Mouse (Mus musculus) lung, embryonic 15.5 days (tissue): ENCODE results near the gene Fam20b. TPM values are rescaled to one million over a fixed set of nuclear protein-coding genes. Genes with fewer than 3 reads are reported as not detected.
"Not testable (repeated sequence)": the region's sequence is repeated elsewhere in the genome, so short reads cannot be mapped to it uniquely, and the experiment has no call there.

ENCODE experiments used
- ATAC-seq: fragments of 200-750 bp; cut with Nextera tagmentation; 2 replicates; pipeline ENCODE4 v1.8.0; 2017; ENCODE audit warnings: moderate number of reproducible peaks, borderline replicate concordance; ENCODE audit not compliant: low FRiP score, low TSS enrichment; ENCODE audit errors: extremely low read depth
- H3K27ac ChIP-seq: fragments of 300-500 bp; sonication (generic); 2 replicates; pipeline ENCODE4 v1.5.1; 2015; ENCODE audit warnings: moderate library complexity, mild to moderate bottlenecking, inconsistent platforms
- H3K27me3 ChIP-seq: fragments of 300-500 bp; sonication (generic); 2 replicates; pipeline ENCODE4 v1.6.1; 2015; ENCODE audit warnings: inconsistent platforms
- H3K36me3 ChIP-seq: fragments of 300-500 bp; sonication (generic); 2 replicates; pipeline ENCODE4 v1.6.1; 2015; ENCODE audit warnings: inconsistent platforms
- H3K4me1 ChIP-seq: fragments of 300-500 bp; sonication (generic); 2 replicates; pipeline ENCODE4 v1.6.1; 2015; ENCODE audit warnings: inconsistent platforms
- H3K4me2 ChIP-seq: fragments of 300-500 bp; sonication (generic); 2 replicates; pipeline ENCODE4 v1.6.1; 2015; ENCODE audit warnings: inconsistent platforms, mild to moderate bottlenecking, moderate library complexity
- H3K4me3 ChIP-seq: fragments of 300-500 bp; sonication (generic); 2 replicates; pipeline ENCODE4 v1.5.1; 2015; ENCODE audit warnings: mild to moderate bottlenecking, inconsistent platforms
- H3K9ac ChIP-seq: fragments of 300-500 bp; sonication (generic); 2 replicates; pipeline ENCODE4 v1.6.1; 2015; ENCODE audit warnings: inconsistent platforms
- H3K9me3 ChIP-seq: fragments of 300-500 bp; sonication (generic); 2 replicates; pipeline ENCODE4 v1.6.1; 2016; ENCODE audit warnings: inconsistent platforms
- WGBS: fragments of 180-500 bp; shearing (Covaris S2); methylation state at CpG from one replicate; pipeline ENCODE4 v1.1.7; 2015; 5-methylcytosine and 5-hydroxymethylcytosine counted together
- polyA plus RNA-seq: library from polyadenylated mRNA; unstranded; fragments of >200 nt; fragmentation: Nextera tagmentation; extraction: Ambion mirVana; gene quantifications from 2 replicates; pipeline ENCODE4 v1.2.1, GENCODE M21; 2015

The Fam20b gene
- polyA plus RNA-seq, 1 experiment from 2014 or later, result 24.7 TPM

DNA sequence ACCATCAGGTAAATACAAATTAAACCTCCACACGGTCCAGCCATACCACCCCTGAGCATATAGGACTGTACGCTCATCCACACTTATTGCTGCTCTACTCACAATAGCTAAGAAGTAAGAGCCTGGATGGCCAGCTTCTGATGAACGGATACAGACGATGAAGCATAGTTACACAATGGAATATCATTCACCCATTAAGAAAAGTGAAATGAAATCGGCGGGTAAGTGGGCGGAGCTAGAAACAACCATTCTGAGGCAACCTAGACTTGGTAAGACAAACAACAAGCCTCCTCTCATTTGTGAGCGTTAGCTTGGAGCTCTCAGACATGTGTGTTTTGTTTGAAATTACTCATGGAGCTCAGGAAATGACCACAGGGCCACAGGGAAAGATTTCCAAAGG is 53.1 kb downstream of the Fam20b start:
- H3K4me2 ChIP-seq, result no peak overlapping the region
- no peak overlapping the region for H3K4me3 ChIP-seq
- H3K4me1 ChIP-seq, result peaks cover 20% of the 10 kb centered on the region
- 81% methylated on average over 8 of the region's 8 CpGs for WGBS
- no peaks in the 10 kb centered on the region for H3K9me3 ChIP-seq
- H3K9ac ChIP-seq, result no peak overlapping the region
- no peak for ATAC-seq
- H3K27ac ChIP-seq, result no peak overlapping the region
- no peaks in the 10 kb centered on the region for H3K36me3 ChIP-seq
- H3K27me3 ChIP-seq, result no peaks in the 10 kb centered on the region

GRCm38 (mm10) chr1:156660660-156661236 is 58.1 kb downstream of the Fam20b start:
- H3K4me2 ChIP-seq, result peak overlapping the region; percentile 38
- peak overlapping the region; percentile 79 for H3K27ac ChIP-seq
- 0 out of 2 replicates have a peak overlapping the region, but pooled peaks have one; percentile 12 for H3K4me3 ChIP-seq
- not testable (repeated sequence) for H3K27me3 ChIP-seq, H3K9ac ChIP-seq, H3K4me1 ChIP-seq, H3K36me3 ChIP-seq, H3K9me3 ChIP-seq
- ATAC-seq, result peak; percentile 60; the same call in 1 of the 2 replicates
- 53% methylated on average over 20 of the region's 21 CpGs for whole genome bisulfite sequencing

DNA sequence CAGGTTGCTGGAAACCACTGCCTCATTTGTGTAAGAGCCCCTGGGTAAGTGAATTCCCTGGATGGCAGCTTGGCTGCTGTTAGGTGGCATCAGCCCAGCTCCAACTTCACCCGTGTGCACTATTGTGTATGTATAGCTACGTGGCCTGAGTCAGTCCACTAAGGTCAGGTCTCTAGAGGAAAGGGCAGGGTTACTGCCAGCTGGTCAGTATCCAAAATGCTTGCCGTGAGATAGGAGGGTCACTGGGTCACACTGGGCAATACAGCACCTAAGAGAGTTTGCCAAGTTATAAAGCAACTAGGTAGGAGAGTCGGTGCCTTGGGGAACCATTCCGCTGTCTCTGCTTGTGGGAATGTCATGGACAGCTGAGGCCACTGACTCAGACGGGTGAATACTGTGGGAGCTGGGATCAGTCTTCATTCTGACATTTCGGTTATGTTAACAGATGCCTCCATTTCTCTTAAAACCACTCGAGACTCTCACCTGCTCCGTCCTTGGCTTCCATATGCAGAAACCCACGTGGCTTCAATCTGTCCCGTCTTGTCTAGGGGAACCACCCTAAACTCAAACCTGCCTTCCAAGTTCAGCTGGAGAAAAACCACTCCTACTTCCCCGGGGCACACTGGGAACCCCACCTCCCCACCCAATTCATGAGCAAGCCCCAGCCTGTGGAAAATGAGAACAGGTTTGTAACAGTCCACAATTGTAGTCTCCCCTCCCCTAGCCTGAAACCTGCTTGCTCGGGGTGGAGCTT is 58.8 kb downstream of the Fam20b start:
- 60% methylated on average over 13 of the region's 13 CpGs for WGBS

GRCm38 (mm10) chr1:156658676-156659075 is 60.2 kb downstream of the Fam20b start:
- Histone ChIP-seq H3K4me1 (0 out of 2 replicates have a peak, but pooled peaks cover 6% of the 10 kb centered on the region), H3K36me3 (no peaks in the 10 kb centered on the region), H3K4me3 (no peak overlapping the region), H3K27me3 (no peaks in the 10 kb centered on the region), H3K9ac (no peak overlapping the region), H3K27ac (no peak overlapping the region), H3K4me2 (no peak overlapping the region), H3K9me3 (no peaks in the 10 kb centered on the region)
- 73% methylated on average over 5 of the region's 5 CpGs for WGBS
- ATAC-seq, result no peak

More for the DNA sequence above, 58.8 kb downstream of the Fam20b start:
- H3K36me3 ChIP-seq, result no peaks in the 10 kb centered on the region
- peak overlapping the region; percentile 73 for H3K27ac ChIP-seq
- no peak overlapping the region for H3K4me3 ChIP-seq
- peak overlapping the region; percentile 36 for H3K4me2 ChIP-seq
- ATAC-seq, result peak; percentile 76
- no peaks in the 10 kb centered on the region for H3K27me3 ChIP-seq
- H3K9ac ChIP-seq, result no peak overlapping the region
- no peaks in the 10 kb centered on the region for H3K9me3 ChIP-seq
- H3K4me1 ChIP-seq, result 0 out of 2 replicates have a peak, but pooled peaks cover 6% of the 10 kb centered on the region

GRCm38 (mm10) chr1:156657523-156657922 is 61.4 kb downstream of the Fam20b start:
- 75% methylated on average over 4 of the region's 4 CpGs for WGBS
- no peak for ATAC-seq

DNA sequence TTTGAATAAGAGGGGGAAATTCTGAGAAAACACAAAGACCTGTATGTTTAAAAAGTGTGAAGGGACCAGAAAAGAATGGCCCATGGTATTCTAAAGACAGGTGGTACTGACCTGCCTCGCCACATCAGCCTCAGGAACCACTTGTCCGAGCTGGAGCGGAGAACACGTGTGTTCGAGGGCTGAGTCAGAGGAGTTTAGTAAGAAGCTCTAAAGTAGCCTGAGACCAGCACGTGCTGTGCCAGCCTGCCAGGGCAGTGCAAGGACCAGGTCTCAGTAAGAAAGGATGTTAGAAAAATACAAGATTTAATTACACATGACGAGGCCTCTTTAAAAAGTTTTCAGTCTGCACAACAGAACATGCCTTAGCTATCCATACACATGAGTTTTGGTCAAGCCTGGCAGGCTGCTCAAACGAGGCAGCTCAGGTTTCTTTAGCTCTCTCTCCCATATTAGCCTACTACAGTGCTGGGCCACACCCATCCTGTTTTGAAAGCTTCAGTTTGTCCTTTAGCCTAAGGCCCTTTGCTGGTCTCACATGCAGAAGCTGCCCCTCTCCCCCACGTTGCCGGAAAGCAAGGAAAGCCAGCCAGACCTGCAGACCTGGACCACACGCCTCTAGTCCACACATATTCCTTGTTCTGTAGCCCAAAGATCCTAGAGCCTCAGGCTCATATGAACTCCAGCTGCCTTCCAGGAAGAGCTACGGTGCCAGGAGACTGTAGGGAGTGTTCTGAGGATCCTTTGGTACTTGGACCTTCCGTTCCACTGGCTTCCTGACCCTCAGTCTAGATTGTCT is 64.0 kb downstream of the Fam20b start:
- WGBS, result 62% methylated on average over 13 of the region's 13 CpGs
- no peaks in the 10 kb centered on the region for H3K36me3 ChIP-seq
- H3K4me1 ChIP-seq, result peaks cover 13% of the 10 kb centered on the region; the same call in 1 of the 2 replicates
- ATAC-seq, result no peak
- no peak overlapping the region for H3K4me2 ChIP-seq
- H3K9me3 ChIP-seq, result no peaks in the 10 kb centered on the region
- H3K4me3 ChIP-seq, result no peak overlapping the region
- H3K9ac ChIP-seq, result no peak overlapping the region
- no peaks in the 10 kb centered on the region for H3K27me3 ChIP-seq
- H3K27ac ChIP-seq, result peak overlapping the region; percentile 27; the same call in 1 of the 2 replicates

More at GRCm38 (mm10) chr1:156657523-156657922, 61.4 kb downstream of the Fam20b start:
- Histone ChIP-seq H3K27me3 (no peaks in the 10 kb centered on the region), H3K36me3 (no peaks in the 10 kb centered on the region), H3K4me3 (no peak overlapping the region), H3K4me1 (peaks cover 11% of the 10 kb centered on the region; the same call in 1 of the 2 replicates), H3K27ac (no peak overlapping the region), H3K9me3 (no peaks in the 10 kb centered on the region), H3K9ac (no peak overlapping the region), H3K4me2 (no peak overlapping the region)

DNA sequence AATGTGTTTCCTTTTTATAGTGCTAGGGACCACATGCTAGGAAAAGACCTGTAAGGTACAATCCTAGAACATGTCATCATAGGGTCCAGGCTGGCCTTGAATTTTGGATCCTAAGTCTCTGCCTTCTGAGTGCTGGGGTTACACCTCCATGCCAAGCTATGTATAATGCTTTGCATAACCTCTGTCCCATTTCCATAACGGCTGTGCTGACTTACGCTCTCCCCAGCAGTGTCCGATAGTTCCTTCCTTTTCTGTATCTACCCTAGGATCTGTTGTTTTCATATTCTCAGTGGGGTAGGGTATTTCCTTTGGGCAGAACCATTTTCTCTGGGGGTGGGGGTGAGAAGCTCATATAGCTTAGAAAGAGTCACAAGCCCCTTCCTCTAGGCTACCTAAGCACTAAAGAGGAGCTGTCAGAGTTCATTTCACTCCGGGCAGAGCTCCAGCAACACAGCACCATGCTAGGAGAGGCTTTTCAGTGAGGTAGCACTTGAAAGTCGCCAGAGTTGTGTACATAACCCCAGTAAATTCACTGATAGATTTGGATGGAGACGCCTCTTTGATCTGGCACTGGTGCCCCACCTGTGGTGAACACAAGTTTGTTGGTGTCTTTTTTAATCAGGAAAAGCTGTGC is 66.6 kb downstream of the Fam20b start:
- peaks cover 6% of the 10 kb centered on the region; the same call in 1 of the 2 replicates for H3K36me3 ChIP-seq
- WGBS, result 43% methylated on average over 6 of the region's 6 CpGs
- H3K9me3 ChIP-seq, result no peaks in the 10 kb centered on the region
- no peak overlapping the region for H3K4me2 ChIP-seq
- H3K27me3 ChIP-seq, result no peaks in the 10 kb centered on the region
- no peak for ATAC-seq
- H3K4me1 ChIP-seq, result peaks cover 11% of the 10 kb centered on the region; the same call in 1 of the 2 replicates
- H3K9ac ChIP-seq, result no peak overlapping the region
- peak overlapping the region; percentile 23; the same call in 1 of the 2 replicates for H3K27ac ChIP-seq
- no peak overlapping the region for H3K4me3 ChIP-seq

DNA sequence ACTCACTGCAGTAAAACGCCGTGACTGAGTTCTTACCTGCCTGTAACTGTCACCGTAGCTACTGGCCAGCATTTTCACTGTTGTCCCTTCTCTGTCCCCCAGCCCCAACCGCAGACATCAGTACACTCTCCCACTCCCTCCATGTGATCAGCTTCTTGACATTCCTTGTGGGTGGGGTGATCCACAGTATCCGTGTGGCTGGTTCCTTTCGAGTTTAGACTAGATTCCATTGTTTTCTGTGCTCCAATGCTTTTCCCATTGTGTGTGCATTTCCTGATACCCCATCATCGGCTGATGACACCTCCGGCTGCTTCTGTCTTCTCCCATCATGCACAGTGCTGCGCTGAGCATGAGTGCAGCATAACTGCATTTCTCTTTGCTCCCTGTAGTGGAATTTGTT is 68.3 kb downstream of the Fam20b start:
- Histone ChIP-seq H3K27me3 (no peaks in the 10 kb centered on the region), H3K27ac (no peak overlapping the region), H3K9ac (no peak overlapping the region), H3K36me3 (peaks cover 9% of the 10 kb centered on the region; the same call in 1 of the 2 replicates), H3K4me1 (peaks cover 11% of the 10 kb centered on the region; the same call in 1 of the 2 replicates), H3K4me3 (no peak overlapping the region), H3K9me3 (no peaks in the 10 kb centered on the region), H3K4me2 (no peak overlapping the region)
- no peak for ATAC-seq
- WGBS, result 63% methylated on average over 9 of the region's 9 CpGs

GRCm38 (mm10) chr1:156648705-156649104 is 70.2 kb downstream of the Fam20b start:
- Histone ChIP-seq H3K9me3 (no peaks in the 10 kb centered on the region), H3K27ac (no peak overlapping the region), H3K4me3 (no peak overlapping the region), H3K36me3 (peaks cover 9% of the 10 kb centered on the region; the same call in 1 of the 2 replicates), H3K9ac (no peak overlapping the region), H3K4me2 (no peak overlapping the region), H3K27me3 (no peaks in the 10 kb centered on the region), H3K4me1 (peaks cover 11% of the 10 kb centered on the region; the same call in 1 of the 2 replicates)
- ATAC-seq, result no peak
- 30% methylated on average over 2 of the region's 2 CpGs for WGBS

DNA sequence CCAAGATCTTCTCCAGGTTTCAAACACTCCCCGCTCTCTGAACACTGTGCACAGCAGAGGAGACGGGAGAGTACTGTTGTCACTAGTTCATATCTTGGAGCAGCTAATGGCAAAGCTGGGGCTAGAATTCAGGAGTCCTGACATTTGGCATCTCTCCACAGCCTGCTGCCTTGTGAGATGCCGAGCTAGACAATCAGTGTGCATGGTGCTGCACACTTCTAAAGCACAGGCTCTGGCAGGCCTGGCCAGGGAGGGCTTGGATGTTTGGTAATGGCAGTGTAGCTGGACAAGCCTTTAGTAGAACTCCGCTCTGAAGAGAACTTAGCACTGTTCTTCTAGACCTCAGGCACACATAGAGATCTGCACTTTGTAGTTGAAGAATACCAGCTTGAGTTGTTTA is 72.9 kb downstream of the Fam20b start:
- Histone ChIP-seq H3K4me1 (no peaks in the 10 kb centered on the region), H3K4me2 (no peak overlapping the region), H3K36me3 (peaks cover 31% of the 10 kb centered on the region), H3K9ac (no peak overlapping the region), H3K4me3 (no peak overlapping the region), H3K27me3 (no peaks in the 10 kb centered on the region), H3K27ac (no peak overlapping the region), H3K9me3 (no peaks in the 10 kb centered on the region)
- 78% methylated on average over 4 of the region's 4 CpGs for WGBS
- no peak for ATAC-seq

DNA sequence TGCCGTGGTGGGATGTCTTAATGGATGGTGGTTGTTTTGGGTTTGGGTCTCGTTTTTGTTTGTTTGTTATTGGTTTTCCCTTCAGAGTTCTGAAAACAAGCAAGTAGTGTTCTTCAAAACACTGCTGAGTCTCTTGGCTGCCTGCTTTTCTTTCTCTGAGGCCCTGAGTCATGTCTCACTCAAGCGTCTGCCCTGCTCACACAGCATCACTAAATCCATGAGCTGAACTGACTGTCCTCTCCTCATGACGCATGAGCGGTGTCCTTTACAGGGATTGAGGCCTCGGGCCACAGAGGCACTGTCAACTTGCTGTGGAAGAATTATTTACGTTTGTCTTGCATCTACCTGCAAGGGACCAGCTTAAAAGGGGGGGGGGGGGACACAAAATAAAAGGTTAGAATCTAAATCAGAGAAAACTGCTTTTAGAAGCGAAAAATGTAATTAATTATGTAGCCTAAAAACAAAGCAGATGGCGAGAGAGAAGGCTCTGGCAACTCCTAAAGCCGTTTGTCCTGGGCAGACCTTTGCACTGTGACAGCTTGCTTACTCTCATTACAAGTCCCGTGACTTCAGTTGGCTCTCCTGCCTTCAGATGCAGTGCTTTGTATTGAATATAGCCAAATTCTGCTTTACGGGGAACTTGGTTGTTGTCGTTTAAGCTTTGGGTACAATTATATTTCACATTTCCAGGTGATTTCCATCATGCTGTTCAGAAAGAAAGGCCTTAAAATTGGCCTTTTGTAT is 73.9 kb downstream of the Fam20b start:
- Histone ChIP-seq H3K4me2 (no peak overlapping the region), H3K9me3 (no peaks in the 10 kb centered on the region), H3K4me3 (no peak overlapping the region), H3K9ac (no peak overlapping the region), H3K27ac (no peak overlapping the region), H3K36me3 (peaks cover 40% of the 10 kb centered on the region), H3K4me1 (no peaks in the 10 kb centered on the region), H3K27me3 (no peaks in the 10 kb centered on the region)
- WGBS, result 76% methylated on average over 13 of the region's 13 CpGs
- no peak for ATAC-seq
